Mouse (Mus musculus) erythroid progenitor cell, adult 5-6 weeks (primary cell): ENCODE measurements around the gene Cdrt4. TPM values are rescaled to one million over a fixed set of nuclear protein-coding genes. Genes with fewer than 3 reads are reported as not detected.

Source experiments
- ATAC-seq: replicated peaks from 2 replicates; pipeline ENCODE4 v1.8.0; 2016; ENCODE audit warnings: moderate number of reproducible peaks, mild to moderate bottlenecking, moderate TSS enrichment, inconsistent platforms; ENCODE audit not compliant: poor library complexity, low FRiP score, severe bottlenecking
- total RNA-seq, 2 experiments: library from RNA; stranded (forward) in 1 of 2; stranded (reverse) in 1 of 2; fragments of 150-400 nt in 1 of 2; fragments of 186-747, 209-891 nt in 1 of 2; gene quantifications; 2 replicates each; pipeline versions ENCODE4 v1.2.3 to v1.2.4; 2015 to 2017; ENCODE audit warnings: low replicate concordance in 2 of 2

Gene Cdrt4
- total RNA-seq, 2 experiments from 2014 or later = not detected

- ATAC-seq = no peak
Observed at GRCm38 (mm10) chr11:62992545-62993242, 41.7 kb downstream of the Cdrt4 start.

GRCm38 (mm10) chr11:62995066-62995754 is 44.2 kb downstream of the Cdrt4 start:
- ATAC-seq = no peak

- ATAC-seq = no peak
Observed at GRCm38 (mm10) chr11:62995755-62996521, 44.9 kb downstream of the Cdrt4 start.

- no peak for ATAC-seq
Observed at GRCm38 (mm10) chr11:62996522-62996898, 45.5 kb downstream of the Cdrt4 start.

GRCm38 (mm10) chr11:62997039-62997717 is 46.2 kb downstream of the Cdrt4 start:
- no peak for ATAC-seq

GRCm38 (mm10) chr11:62997718-62998281 is 46.8 kb downstream of the Cdrt4 start:
- ATAC-seq = no peak

GRCm38 (mm10) chr11:63000126-63000525 is 49.1 kb downstream of the Cdrt4 start:
- no peak for ATAC-seq

GRCm38 (mm10) chr11:63004617-63005016 is 53.6 kb downstream of the Cdrt4 start:
- no peak for ATAC-seq

GRCm38 (mm10) chr11:63007376-63007775 is 56.4 kb downstream of the Cdrt4 start:
- no peak for ATAC-seq

GRCm38 (mm10) chr11:63008004-63008403 is 57.0 kb downstream of the Cdrt4 start:
- ATAC-seq = no peak

GRCm38 (mm10) chr11:63009761-63010160 is 58.8 kb downstream of the Cdrt4 start:
- no peak for ATAC-seq

- ATAC-seq = no peak
Observed at GRCm38 (mm10) chr11:63017327-63018082, 66.5 kb downstream of the Cdrt4 start.

GRCm38 (mm10) chr11:63018083-63018622 is 67.2 kb downstream of the Cdrt4 start:
- no peak for ATAC-seq

- no peak for ATAC-seq
Observed at GRCm38 (mm10) chr11:63020633-63021032, 69.6 kb downstream of the Cdrt4 start.

GRCm38 (mm10) chr11:63021141-63021806 is 70.3 kb downstream of the Cdrt4 start:
- ATAC-seq = no peak

GRCm38 (mm10) chr11:63023461-63023860 is 72.5 kb downstream of the Cdrt4 start:
- ATAC-seq = no peak

GRCm38 (mm10) chr11:63024136-63024535 is 73.1 kb downstream of the Cdrt4 start:
- ATAC-seq = no peak

- ATAC-seq = no peak
Observed at GRCm38 (mm10) chr11:63025476-63025875, 74.5 kb downstream of the Cdrt4 start.
